Comparison of ENCODE assay signal across 23 mouse cellular contexts in genomic region chr6:89328634-89329033, GRCm38 (mm10). TPM values are rescaled to one million over a fixed set of nuclear protein-coding genes. Genes with fewer than 3 reads are reported as not detected.
DNase-seq lines count a peak whose midpoint lies in the region; ATAC-seq and TF ChIP-seq lines count a peak whose summit lies in the region.
"Had no signal": no experiment of that assay in that cellular context is flagged by ENCODE, and none has a peak within 500 bp of the region (broad histone marks: within the 10 kb centered on the region; RNA-seq: fewer than 3 reads in every experiment).

No protein-coding gene starts in this region.

- peak overlapping the region; percentile 1 for H3K27ac ChIP-seq in hindbrain, embryonic 10.5 days
- H3K27ac ChIP-seq in hindbrain, embryonic 11.5 days (ENCODE audit: low read depth, low read length), result no peak overlapping the region
- peak overlapping the region; percentile 26 for H3K27ac ChIP-seq in midbrain, embryonic 14.5 days (replicated peaks; ENCODE audit: low read depth, low read length)
- H3K27ac ChIP-seq in midbrain, embryonic 15.5 days, result no peak overlapping the region; the same call in 1 of the 2 replicates
- H3K27ac ChIP-seq in kidney, embryonic 15.5 days, result peak overlapping the region; percentile 9; the same call in 1 of the 2 replicates
- H3K27ac ChIP-seq in thymus, adult 2 months (ENCODE audit: control insufficient read depth, insufficient read depth, low read length), result no peak overlapping the region
- H3K27ac ChIP-seq: liver, embryonic 13.5 days; neural tube, embryonic 15.5 days had no signal

- no peak for DNase-seq in hindbrain, embryonic 10.5 days (ENCODE audit: low spot score)
- no peak for DNase-seq in hindbrain, embryonic 11.5 days (ENCODE audit: low spot score)
- no peak for DNase-seq in midbrain, embryonic 14.5 days
- peak; percentile 52 to 68 for DNase-seq in kidney, postnatal 36 days
- DNase-seq in spleen, adult 12 weeks (ENCODE audit: low spot score), result no peak
- DNase-seq in thymus, adult 2 months, result no peak
- DNase-seq: adrenal gland, postnatal 10 days; cerebellum, adult 18-20 months; cerebellum, postnatal 14 days; liver, embryonic 13.5 days; lung, adult 2 months; lung, postnatal 14 days; spleen, adult 18-20 months; thymus, postnatal 4 days had no signal

- no peaks in the 10 kb centered on the region for H3K9me3 ChIP-seq in hindbrain, embryonic 10.5 days
- no peaks in the 10 kb centered on the region for H3K9me3 ChIP-seq in hindbrain, embryonic 11.5 days (ENCODE audit: control insufficient read depth, low read length)
- no peaks in the 10 kb centered on the region for H3K9me3 ChIP-seq in midbrain, embryonic 14.5 days (ENCODE audit: control insufficient read depth, low read length)
- no peaks in the 10 kb centered on the region for H3K9me3 ChIP-seq in midbrain, embryonic 15.5 days
- no peaks in the 10 kb centered on the region for H3K9me3 ChIP-seq in kidney, embryonic 15.5 days (replicated peaks)
- H3K9me3 ChIP-seq: embryonic facial prominence, embryonic 12.5 days; liver, embryonic 13.5 days; midbrain, embryonic 12.5 days; neural tube, embryonic 15.5 days had no signal

- no peaks in the 10 kb centered on the region for H3K27me3 ChIP-seq in hindbrain, embryonic 10.5 days (ENCODE audit: insufficient read depth, poor library complexity, severe bottlenecking)
- no peaks in the 10 kb centered on the region for H3K27me3 ChIP-seq in hindbrain, embryonic 11.5 days (ENCODE audit: control insufficient read depth, insufficient read depth, low read length)
- H3K27me3 ChIP-seq in midbrain, embryonic 14.5 days (ENCODE audit: control insufficient read depth, insufficient read depth, low read length), result no peaks in the 10 kb centered on the region
- no peaks in the 10 kb centered on the region for H3K27me3 ChIP-seq in midbrain, embryonic 15.5 days (replicated peaks)
- no peaks in the 10 kb centered on the region for H3K27me3 ChIP-seq in kidney, embryonic 15.5 days
- no peaks in the 10 kb centered on the region for H3K27me3 ChIP-seq in thymus, adult 2 months (ENCODE audit: control insufficient read depth, insufficient read depth, low read length)
- H3K27me3 ChIP-seq: embryonic facial prominence, embryonic 12.5 days; liver, embryonic 13.5 days; midbrain, embryonic 12.5 days; neural tube, embryonic 15.5 days had no signal

- peaks cover 100% of the 10 kb centered on the region for H3K36me3 ChIP-seq in hindbrain, embryonic 10.5 days
- peaks cover 37% of the 10 kb centered on the region; the same call in 1 of the 2 replicates for H3K36me3 ChIP-seq in hindbrain, embryonic 11.5 days (ENCODE audit: control insufficient read depth, insufficient read depth, low read length)
- peaks cover 100% of the 10 kb centered on the region for H3K36me3 ChIP-seq in midbrain, embryonic 14.5 days (ENCODE audit: control insufficient read depth, insufficient read depth, low read length)
- H3K36me3 ChIP-seq in midbrain, embryonic 15.5 days (replicated peaks), result peaks cover 67% of the 10 kb centered on the region
- peaks cover 97% of the 10 kb centered on the region for H3K36me3 ChIP-seq in kidney, embryonic 15.5 days
- no peaks in the 10 kb centered on the region for H3K36me3 ChIP-seq in thymus, adult 2 months (ENCODE audit: control insufficient read depth, insufficient read depth, low read length)

- TF ChIP-seq POLR2A in thymus, adult 2 months (IDR thresholded peaks at IDR 0.05; ENCODE audit: control insufficient read depth, extremely low read depth, insufficient read depth, low read length, poor library complexity), result no peak

- H3K4me2 ChIP-seq in hindbrain, embryonic 11.5 days (replicated peaks; ENCODE audit: low read depth, low read length), result no peak overlapping the region
- H3K4me2 ChIP-seq in midbrain, embryonic 14.5 days (ENCODE audit: low read length), result no peak overlapping the region
- H3K4me2 ChIP-seq in midbrain, embryonic 15.5 days, result no peak overlapping the region
- no peak overlapping the region for H3K4me2 ChIP-seq in kidney, embryonic 15.5 days
- H3K4me2 ChIP-seq: embryonic facial prominence, embryonic 12.5 days; heart, embryonic 11.5 days; hindbrain, embryonic 14.5 days; liver, embryonic 13.5 days; midbrain, embryonic 12.5 days; neural tube, embryonic 15.5 days had no signal

- H3K9ac ChIP-seq in hindbrain, embryonic 11.5 days (ENCODE audit: low read depth, low read length), result no peak overlapping the region
- H3K9ac ChIP-seq in midbrain, embryonic 14.5 days (replicated peaks; ENCODE audit: low read length), result no peak overlapping the region
- no peak overlapping the region for H3K9ac ChIP-seq in midbrain, embryonic 15.5 days
- no peak overlapping the region for H3K9ac ChIP-seq in kidney, embryonic 15.5 days
- H3K9ac ChIP-seq: embryonic facial prominence, embryonic 12.5 days; hindbrain, embryonic 14.5 days; liver, embryonic 13.5 days; midbrain, embryonic 12.5 days; neural tube, embryonic 15.5 days had no signal

- WGBS in hindbrain, embryonic 10.5 days, result 92% methylated on average over 4 of the region's 4 CpGs
- 86% methylated on average over 4 of the region's 4 CpGs for WGBS in hindbrain, embryonic 11.5 days
- 91% methylated on average over 4 of the region's 4 CpGs for WGBS in midbrain, embryonic 14.5 days
- 87% methylated on average over 4 of the region's 4 CpGs for WGBS in midbrain, embryonic 15.5 days
- WGBS in kidney, embryonic 15.5 days, result 79% methylated on average over 4 of the region's 4 CpGs
- WGBS in thymus, adult 2 months, result 92% methylated on average over 4 of the region's 4 CpGs

- no peak for TF ChIP-seq CTCF in thymus, adult 2 months (IDR thresholded peaks at IDR 0.05; ENCODE audit: borderline replicate concordance, control insufficient read depth, extremely low read depth, insufficient read depth, low read length, poor library complexity)

- no peak for ATAC-seq in hindbrain, embryonic 11.5 days (ENCODE audit: low FRiP score)
- ATAC-seq in midbrain, embryonic 14.5 days (ENCODE audit: low FRiP score, low TSS enrichment), result no peak
- ATAC-seq in midbrain, embryonic 15.5 days (replicated peaks), result no peak
- ATAC-seq in kidney, embryonic 15.5 days (replicated peaks; ENCODE audit: low FRiP score), result no peak
- ATAC-seq: inflammation-experienced regulatory T-cells, adult 6 months had no signal

- peaks cover 28% of the 10 kb centered on the region for H3K4me1 ChIP-seq in hindbrain, embryonic 10.5 days (replicated peaks)
- H3K4me1 ChIP-seq in hindbrain, embryonic 11.5 days (replicated peaks; ENCODE audit: control insufficient read depth, insufficient read depth, low read length), result no peaks in the 10 kb centered on the region
- peaks cover 4% of the 10 kb centered on the region for H3K4me1 ChIP-seq in midbrain, embryonic 14.5 days (ENCODE audit: control insufficient read depth, insufficient read depth, low read length)
- H3K4me1 ChIP-seq in midbrain, embryonic 15.5 days, result peaks cover 13% of the 10 kb centered on the region
- peaks cover 23% of the 10 kb centered on the region for H3K4me1 ChIP-seq in kidney, embryonic 15.5 days
- H3K4me1 ChIP-seq in thymus, adult 2 months (replicated peaks; ENCODE audit: control insufficient read depth, insufficient read depth, low read length), result no peaks in the 10 kb centered on the region
- H3K4me1 ChIP-seq: embryonic facial prominence, embryonic 12.5 days had no signal

- H3K4me3 ChIP-seq in hindbrain, embryonic 10.5 days, result no peak overlapping the region
- H3K4me3 ChIP-seq in hindbrain, embryonic 11.5 days (ENCODE audit: low read depth, low read length), result no peak overlapping the region
- no peak overlapping the region for H3K4me3 ChIP-seq in midbrain, embryonic 14.5 days (replicated peaks; ENCODE audit: low read depth, low read length)
- H3K4me3 ChIP-seq in midbrain, embryonic 15.5 days, result no peak overlapping the region
- no peak overlapping the region for H3K4me3 ChIP-seq in kidney, embryonic 15.5 days (replicated peaks)
- no peak overlapping the region for H3K4me3 ChIP-seq in thymus, adult 2 months (ENCODE audit: control insufficient read depth, insufficient read depth, low read length)
- H3K4me3 ChIP-seq: embryonic facial prominence, embryonic 12.5 days; liver, embryonic 13.5 days; midbrain, embryonic 12.5 days; myocyte; neural tube, embryonic 15.5 days had no signal

RNA-seq across cellular contexts. Expression of gene Plxna1, which starts 33.8 kb away (rescaled TPM):
- 29.1 and 35.5 TPM in 2 replicates for polyA plus RNA-seq in hindbrain, embryonic 10.5 days (2016; fragmentation: Nextera tagmentation; extraction: Ambion mirVana)
- polyA plus RNA-seq in hindbrain, embryonic 11.5 days (2014; fragmentation: Nextera tagmentation; extraction: Ambion mirVana), result 28.7 and 35.6 TPM in 2 replicates
- 62.6 and 76.4 TPM in 2 replicates for polyA plus RNA-seq in midbrain, embryonic 14.5 days (2014; fragmentation: Nextera tagmentation; extraction: Ambion mirVana)
- 85.3 and 88.3 TPM in 2 replicates for polyA plus RNA-seq in midbrain, embryonic 15.5 days (2015; fragmentation: Nextera tagmentation; extraction: Ambion mirVana)
- polyA plus RNA-seq in kidney, embryonic 15.5 days (2015; fragmentation: Nextera tagmentation; extraction: Ambion mirVana), result 21.4 and 24.8 TPM in 2 replicates
- 49.1 and 51.5 TPM in 2 replicates for polyA plus RNA-seq in thymus, adult 2 months (2012; rRNA removed)

Comparison
In these comparisons a context has a peak if more than half of its experiments do, and no peak if none do; other contexts are left out.
1. H3K27ac ChIP-seq: peak in hindbrain, embryonic 10.5 days (single experiment), midbrain, embryonic 14.5 days (single experiment) and kidney, embryonic 15.5 days (single experiment); none in hindbrain, embryonic 11.5 days (single experiment), midbrain, embryonic 15.5 days (single experiment) and thymus, adult 2 months (single experiment).
2. DNase-seq: peak in kidney, postnatal 36 days (2 of 2); none in hindbrain, embryonic 10.5 days (single experiment), hindbrain, embryonic 11.5 days (single experiment), midbrain, embryonic 14.5 days (single experiment), spleen, adult 12 weeks (single experiment) and thymus, adult 2 months (single experiment).